Mouse (Mus musculus): ENCODE measurements around the gene Baz1b.

- no peak for TF ChIP-seq POLR2A (IDR thresholded peaks at IDR 0.05; ENCODE audit: control insufficient read depth in 1 of 2, insufficient read depth in 1 of 2, low read depth in 1 of 2, low read length in 2 of 2, poor library complexity in 1 of 2)
- no peak for TF ChIP-seq CTCF (IDR thresholded peaks at IDR 0.05 in 2 of 3, conservative IDR thresholded peaks at IDR 0.05 in 1 of 3; ENCODE audit: control insufficient read depth in 1 of 3, insufficient read depth in 1 of 3, low read depth in 2 of 3, low read length in 3 of 3, poor library complexity in 1 of 3, severe bottlenecking in 1 of 3)
Observed at GRCm38 (mm10) chr5:135280226-135280625, 93.2 kb downstream of the Baz1b start.
